Mouse (Mus musculus) gastrocnemius, adult 2 months (tissue): Measurements from ENCODE around the gene A130010J15Rik. TPM values are rescaled to one million over a fixed set of nuclear protein-coding genes. Genes with fewer than 3 reads are reported as not detected.

ENCODE experiments used
- DNase-seq: peaks from one replicate; pipeline ENCODE4 v3.0.0; 2022
- H3K27ac ChIP-seq: fragments of 200-600 bp; 2 replicates; pipeline ENCODE4 v1.8.1; 2022; ENCODE audit warnings: mild to moderate bottlenecking
- H3K4me3 ChIP-seq: fragments of 200-600 bp; 2 replicates; pipeline ENCODE4 v1.8.1; 2022; ENCODE audit warnings: mild to moderate bottlenecking, moderate library complexity
- CTCF ChIP-seq: fragments of 200-600 bp; IDR thresholded peaks from 2 replicates; pipeline ENCODE4 v1.8.1; 2022; ENCODE audit warnings: antibody characterized with exemption, mild to moderate bottlenecking, moderate library complexity
- intact Hi-C: fragments of 180-260 bp; cut with DNase I; formaldehyde crosslinking; loops from one replicate; pipeline ENCODE4 v1.15.1; 2025
- total RNA-seq, 2 experiments: library from RNA; stranded (reverse); gene quantifications; 2 replicates each; pipeline ENCODE4 v1.2.3; 2021

The A130010J15Rik gene
- total RNA-seq, 2 experiments from 2014 or later, result 3.3 to 3.7 TPM

GRCm38 (mm10) chr1:193216000-193216399 is 48.2 kb downstream of the A130010J15Rik start:
- DNase-seq, result no peak
- intact Hi-C loops, result no loop called here
- Histone ChIP-seq H3K4me3 (no peak overlapping the region), H3K27ac (no peak overlapping the region)
- TF ChIP-seq CTCF, result no peak

DNA sequence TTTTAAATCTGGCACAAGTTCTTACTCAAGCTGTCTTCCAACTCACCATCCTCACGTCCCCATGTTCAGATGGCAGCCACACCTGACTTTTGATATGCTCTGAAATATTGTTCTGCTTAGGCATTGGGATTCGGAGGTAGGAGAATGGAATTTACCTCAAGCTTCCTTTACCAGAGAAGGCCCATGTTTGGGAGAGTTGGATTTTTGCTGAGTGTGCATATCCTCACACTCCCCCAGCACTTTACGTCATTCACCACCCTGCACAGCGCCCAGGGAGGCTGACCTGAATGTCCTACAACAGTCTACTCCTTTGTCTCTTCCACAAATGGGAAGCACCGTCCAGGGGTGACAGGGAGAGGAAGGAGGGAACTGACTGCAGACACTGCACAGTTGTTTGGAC is 52.6 kb downstream of the A130010J15Rik start:
- Histone ChIP-seq H3K4me3 (no peak overlapping the region), H3K27ac (no peak overlapping the region)
- no peak for DNase-seq
- no peak for TF ChIP-seq CTCF
- intact Hi-C loops, result no loop called here

DNA sequence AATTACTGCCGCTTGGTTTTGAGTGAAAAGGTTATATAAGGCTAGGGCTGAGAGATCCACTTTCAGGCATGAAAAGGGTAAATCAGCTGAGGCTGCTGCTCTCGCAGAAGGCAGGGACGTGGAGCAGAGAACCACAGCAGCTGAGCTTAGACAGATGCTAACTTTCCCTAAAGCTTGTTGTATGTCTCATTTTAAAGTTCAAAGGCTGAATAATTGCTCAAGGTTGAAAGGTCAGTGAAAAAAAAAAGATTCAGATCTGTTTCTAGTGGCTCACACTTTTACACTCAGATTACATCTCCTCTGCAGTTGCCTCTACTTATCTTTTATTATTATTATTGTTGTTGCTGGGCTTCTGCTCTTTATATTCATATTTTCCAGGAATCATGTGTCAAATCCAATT is 57.7 kb downstream of the A130010J15Rik start:
- H3K4me3 ChIP-seq, result no peak overlapping the region
- no peak for TF ChIP-seq CTCF
- DNase-seq, result no peak
- H3K27ac ChIP-seq, result no peak overlapping the region
- intact Hi-C loops, result no loop called here

DNA sequence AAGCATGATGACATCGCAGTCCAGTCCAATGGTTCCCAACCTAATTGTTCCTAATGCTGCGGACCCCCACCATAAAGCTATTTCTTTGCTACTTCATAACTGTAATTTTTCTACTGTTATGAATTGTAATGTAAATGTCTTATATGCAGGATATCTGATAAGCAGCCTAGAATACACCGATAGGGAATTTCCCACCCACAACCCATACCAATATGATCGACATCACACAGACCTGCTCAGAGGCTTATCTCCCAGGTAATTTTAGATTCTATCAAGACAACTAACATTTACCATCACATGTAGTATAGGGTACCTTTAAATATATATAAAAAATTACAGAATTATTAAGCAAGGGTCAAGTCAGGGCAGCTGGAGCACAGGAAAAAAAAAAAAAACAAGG is 58.3 kb downstream of the A130010J15Rik start:
- intact Hi-C loops, result no loop called here
- TF ChIP-seq CTCF, result no peak
- DNase-seq, result no peak
- no peak overlapping the region for H3K27ac ChIP-seq
- H3K4me3 ChIP-seq, result no peak overlapping the region

DNA sequence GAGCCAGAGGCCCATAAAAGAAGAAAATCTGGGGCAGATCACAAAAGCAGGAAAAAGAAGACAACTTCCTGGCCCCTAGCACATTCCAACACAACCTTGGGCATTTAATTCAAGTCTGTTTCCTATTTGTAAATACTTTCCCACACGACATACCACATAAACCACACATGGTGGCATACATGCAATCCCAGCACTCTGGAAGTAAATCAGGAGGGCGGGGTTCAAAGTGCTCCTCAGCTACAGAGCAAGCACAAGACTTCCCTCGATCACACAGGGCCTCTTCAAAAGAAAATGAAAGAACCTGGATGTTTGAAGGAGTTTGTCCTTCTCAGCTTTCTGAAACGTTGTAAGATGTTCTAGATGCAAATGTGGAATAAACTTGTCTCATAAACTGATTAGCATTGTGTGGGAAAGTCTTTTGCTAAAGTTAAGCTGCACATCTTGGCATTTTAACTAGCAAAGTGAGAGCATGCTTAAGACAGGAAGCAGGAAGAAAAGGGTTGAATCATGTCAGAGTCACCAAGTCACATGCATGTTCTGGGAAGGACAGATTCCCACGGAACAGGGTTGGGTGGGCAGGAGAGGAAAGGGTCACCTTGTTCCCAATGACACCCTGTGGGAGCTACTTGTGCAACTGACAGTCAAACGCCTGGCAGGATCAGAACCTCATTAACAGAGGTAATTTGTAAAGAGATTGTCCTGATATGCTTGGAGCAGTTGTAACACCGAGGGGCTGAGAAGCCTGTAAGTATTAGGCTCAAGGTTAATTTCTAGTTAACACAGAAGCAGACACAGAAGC is 59.1 kb downstream of the A130010J15Rik start:
- DNase-seq, result no peak
- H3K27ac ChIP-seq, result no peak overlapping the region
- TF ChIP-seq CTCF, result no peak
- H3K4me3 ChIP-seq, result no peak overlapping the region
- intact Hi-C loops, result no loop called here

Other genes with a start within 250 kb of the A130010J15Rik start
- gene Syt14, start 132.3 kb upstream of the A130010J15Rik start, total RNA-seq, result under 1 TPM; 0.05 to 0.20 TPM
- gene Diexf, start 37.8 kb upstream of the A130010J15Rik start, total RNA-seq, result 10 to 100 TPM; 10.2 to 13.6 TPM
- under 1 TPM; 0.33 to 0.39 TPM for gene Irf6, start 14.9 kb upstream of the A130010J15Rik start, total RNA-seq
- gene Traf3ip3, start 33.7 kb downstream of the A130010J15Rik start, total RNA-seq, result 1 to 10 TPM in 1 of 2 experiments, under 1 TPM in 1; 0.48 to 1.2 TPM
- gene Lamb3, start 39.7 kb downstream of the A130010J15Rik start, total RNA-seq, result 1 to 10 TPM; 3.7 to 5.4 TPM
- 1 to 10 TPM; 5.8 to 7.0 TPM for gene Hsd11b1, start 96.0 kb downstream of the A130010J15Rik start, total RNA-seq
- gene G0s2, start 105.2 kb downstream of the A130010J15Rik start, total RNA-seq, result 10 to 100 TPM; 18.7 to 29.3 TPM
- gene Camk1g, start 202.3 kb downstream of the A130010J15Rik start, total RNA-seq, result under 1 TPM in 1 of 2 experiments, not detected in 1; 0.22 TPM